Mouse (Mus musculus): ENCODE results near the gene Med9.

GRCm38 (mm10) chr11:59919401-59919800, 28.6 kb upstream of the Med9 start:
- TF ChIP-seq CTCF (conservative IDR thresholded peaks at IDR 0.05; ENCODE audit: insufficient read depth, insufficient read length, low read depth, low read length) (no peak), POLR2A (IDR thresholded peaks at IDR 0.05; ENCODE audit: low read depth, low read length) (no peak)

All from kidney, adult 2 months (tissue).